Mouse (Mus musculus): ENCODE results near the gene Cxcl13.
A peak's percentile ranks its signal among the peaks of the same experiment; 100 is the strongest.
"Not testable (repeated sequence)": the region's sequence is repeated elsewhere in the genome, so short reads cannot be mapped to it uniquely, and the experiment has no call there.

Gene Cxcl13

GRCm38 (mm10) chr5:95956651-95957050 lies at the start of gene Cxcl13:
TSS of gene Cxcl13 (plus strand) at chr5:95956951.
- no peak for DNase-seq (ENCODE audit: low spot score in 2 of 2)

DNA sequence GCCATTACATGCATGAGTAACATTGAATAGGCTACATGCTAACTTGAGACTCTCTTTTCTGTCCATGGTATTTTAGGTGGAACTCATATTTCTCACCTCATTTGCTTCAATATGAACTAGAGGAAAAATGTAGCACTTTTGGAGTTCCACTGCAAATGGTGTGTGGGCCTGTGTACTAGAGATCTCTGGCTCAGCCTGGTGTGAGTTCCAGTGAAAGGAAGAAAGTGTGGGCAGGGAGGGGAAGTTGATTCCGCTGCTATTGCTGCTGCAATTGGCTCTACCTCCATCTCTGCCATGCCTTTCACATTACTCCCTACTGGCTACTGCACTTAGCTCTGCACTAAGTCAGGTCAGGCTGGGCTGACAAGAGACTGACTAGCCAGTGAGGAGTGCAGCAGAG lies 45.7 kb upstream of the Cxcl13 start:
- no peak for DNase-seq (ENCODE audit: low spot score in 2 of 2)

- DNase-seq (ENCODE audit: low spot score in 2 of 2), result no peak
These were observed 38.3 kb upstream of the Cxcl13 start for GRCm38 (mm10) chr5:95918491-95918890.

GRCm38 (mm10) chr5:95924023-95924422 lies 32.7 kb upstream of the Cxcl13 start:
- DNase-seq (ENCODE audit: low spot score in 2 of 2), result no peak

- DNase-seq (ENCODE audit: low spot score in 2 of 2), result no peak
These were observed 31.4 kb upstream of the Cxcl13 start for GRCm38 (mm10) chr5:95925204-95925930.

- no peak for DNase-seq (ENCODE audit: low spot score in 2 of 2)
These were observed 30.9 kb upstream of the Cxcl13 start for GRCm38 (mm10) chr5:95925931-95926263.

DNA sequence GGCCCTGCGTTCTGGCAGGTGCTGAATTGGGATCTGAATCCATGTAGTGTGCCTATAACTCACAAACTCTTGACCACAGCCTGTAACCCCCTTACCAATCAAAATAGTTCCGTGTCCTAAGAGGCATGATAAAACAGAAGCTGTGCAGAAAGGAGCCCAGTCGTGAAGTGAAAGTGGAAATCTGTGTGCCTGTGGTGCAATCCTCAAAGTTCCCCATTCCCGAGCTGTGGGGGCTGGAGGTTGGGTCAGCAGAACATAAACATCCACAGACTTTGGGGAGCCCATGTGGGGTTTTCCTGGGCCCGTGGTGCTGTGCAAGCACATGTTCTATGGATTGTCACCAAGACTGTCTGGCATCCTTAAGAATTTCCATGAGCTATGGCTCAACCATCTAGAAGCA lies 21.7 kb upstream of the Cxcl13 start:
- no peak for DNase-seq (ENCODE audit: low spot score in 2 of 2)

GRCm38 (mm10) chr5:95936068-95936467 lies 20.7 kb upstream of the Cxcl13 start:
- no peak for DNase-seq (ENCODE audit: low spot score in 2 of 2)

DNA sequence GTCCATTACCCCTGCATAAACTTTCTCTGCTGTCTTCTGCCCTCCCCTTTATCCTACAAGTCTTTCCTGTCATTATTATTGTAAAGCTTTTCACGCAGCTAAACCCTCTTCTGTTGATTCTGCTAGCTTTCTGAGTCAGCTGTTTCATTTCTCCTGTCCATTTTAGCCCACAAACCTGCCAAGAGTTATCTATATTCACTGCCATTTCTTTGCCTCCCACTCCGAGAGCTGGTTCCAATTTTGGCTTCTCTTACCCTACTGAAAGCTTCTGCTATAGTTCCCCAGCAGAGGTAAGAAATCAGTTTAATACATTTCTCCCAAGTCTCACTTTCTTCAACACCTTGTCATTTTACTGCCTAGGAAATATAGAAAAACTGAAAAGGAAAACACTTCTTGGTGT lies 19.6 kb upstream of the Cxcl13 start:
- DNase-seq (ENCODE audit: low spot score in 2 of 2), result no peak

DNA sequence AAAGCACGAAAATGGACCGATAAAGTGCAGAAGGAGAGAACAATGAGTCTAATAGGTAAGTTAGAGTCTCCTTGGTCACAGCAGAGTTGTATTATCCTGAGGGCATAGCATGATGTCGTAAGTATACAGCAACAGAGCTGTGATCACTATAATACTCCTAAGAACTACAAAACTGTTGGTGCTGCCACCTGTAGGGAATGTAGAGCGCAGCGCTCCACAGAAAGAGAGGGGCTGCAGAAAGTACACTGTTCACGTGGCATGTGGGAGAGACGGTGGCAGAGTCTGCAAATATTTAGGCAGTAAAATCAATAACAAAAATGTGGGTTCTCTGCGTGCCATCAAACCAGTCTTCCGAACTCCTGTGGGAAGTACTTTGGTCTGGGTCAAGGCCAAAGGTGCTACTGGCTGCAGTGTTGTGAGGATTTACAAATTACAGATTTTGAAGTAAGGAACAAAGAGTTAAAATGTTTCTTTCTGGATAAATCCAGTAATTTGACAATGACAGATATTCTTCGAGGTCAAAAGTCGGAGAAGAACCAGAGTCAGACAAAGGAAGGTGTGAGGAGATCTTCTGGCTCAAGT lies 18.6 kb upstream of the Cxcl13 start:
- DNase-seq (ENCODE audit: low spot score in 2 of 2), result no peak

DNA sequence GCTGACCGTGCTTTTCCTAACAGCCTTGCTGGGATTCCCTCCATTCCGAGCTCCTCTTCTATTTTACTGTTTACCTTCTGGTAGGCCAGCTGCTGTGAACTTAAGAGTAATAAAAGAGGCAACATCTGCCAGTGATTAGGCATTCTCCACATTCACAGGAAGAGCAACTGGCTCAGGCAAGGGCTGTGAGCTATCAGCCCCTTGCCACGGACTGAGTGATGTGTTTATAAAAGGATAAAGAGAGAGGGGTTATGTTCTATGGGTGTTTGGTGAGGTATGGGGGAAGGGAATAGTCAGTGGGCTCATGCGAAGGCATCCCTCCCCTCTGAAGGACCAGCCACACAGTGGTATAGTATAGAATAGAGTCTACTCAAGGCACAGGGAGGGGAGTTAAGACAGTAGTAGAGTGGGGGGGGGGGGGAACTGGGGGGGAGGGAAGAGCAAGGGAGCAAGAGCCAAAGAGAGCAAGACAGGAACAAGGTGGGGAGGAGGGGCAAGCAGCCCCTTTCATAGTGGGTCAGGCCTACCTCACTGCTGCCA lies 16.0 kb upstream of the Cxcl13 start:
- no peak for DNase-seq (ENCODE audit: low spot score in 2 of 2)

DNA sequence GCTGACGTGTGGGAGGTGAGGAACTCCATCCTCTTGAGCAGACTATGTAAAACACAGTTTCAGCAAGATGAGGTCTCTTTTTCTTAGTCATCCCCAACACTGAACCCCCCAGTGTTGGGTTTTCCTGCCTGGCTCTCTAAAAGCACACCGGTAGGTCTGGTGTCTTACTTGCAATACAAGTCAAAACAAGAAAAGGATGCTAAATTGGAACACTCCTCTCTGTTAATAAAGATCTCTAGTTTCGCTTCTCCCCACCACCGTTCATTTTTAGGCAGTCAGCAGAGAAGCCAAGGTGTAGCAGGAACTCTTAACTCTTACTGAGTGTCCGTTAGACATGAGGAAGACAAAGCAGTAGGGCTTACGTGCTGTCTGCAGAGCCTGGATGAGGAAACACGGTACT lies 15.2 kb upstream of the Cxcl13 start:
- DNase-seq (ENCODE audit: low spot score in 2 of 2), result no peak

DNA sequence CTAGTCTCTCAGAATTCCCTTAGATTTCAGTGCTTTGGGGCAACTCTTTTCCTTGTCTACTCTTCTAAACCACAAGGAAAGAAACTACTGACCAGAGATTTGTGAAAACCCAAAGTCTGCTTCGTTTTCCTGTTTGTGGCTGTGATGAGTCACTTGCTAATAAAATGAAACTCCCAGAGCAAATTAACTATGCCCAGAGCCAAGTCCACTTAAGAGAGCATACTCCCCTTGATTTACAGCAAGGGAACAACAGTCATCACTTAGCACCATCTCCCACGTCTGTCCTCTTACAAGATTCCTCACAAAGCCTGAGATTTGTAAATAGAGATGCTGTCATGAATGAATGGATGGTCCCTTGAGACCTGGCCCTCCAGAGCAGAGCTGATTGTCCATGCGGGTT lies 11.6 kb upstream of the Cxcl13 start:
- no peak for DNase-seq (ENCODE audit: low spot score in 2 of 2)

GRCm38 (mm10) chr5:95946344-95946743 lies 10.4 kb upstream of the Cxcl13 start:
- DNase-seq (ENCODE audit: low spot score in 2 of 2), result no peak

DNA sequence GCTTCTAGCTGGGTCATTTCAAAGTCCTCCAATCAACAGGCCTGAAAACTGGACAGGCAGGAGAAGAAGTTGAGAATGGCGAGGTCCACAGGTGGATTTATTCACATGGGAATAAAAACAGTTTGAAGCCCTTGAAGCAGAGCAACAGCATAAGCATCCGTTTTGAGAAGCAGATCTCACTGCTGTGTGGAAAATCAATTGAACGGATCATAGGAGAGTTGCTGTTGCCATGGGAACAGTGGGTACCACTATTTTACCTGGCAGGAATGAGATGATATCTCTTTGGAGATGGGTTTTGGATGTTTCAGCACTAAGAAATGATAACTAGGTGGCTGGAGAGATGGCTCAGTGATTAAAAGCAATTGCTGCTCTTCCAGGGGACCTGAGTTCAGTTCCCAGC lies 8.1 kb upstream of the Cxcl13 start:
- DNase-seq (ENCODE audit: low spot score in 2 of 2), result no peak

DNA sequence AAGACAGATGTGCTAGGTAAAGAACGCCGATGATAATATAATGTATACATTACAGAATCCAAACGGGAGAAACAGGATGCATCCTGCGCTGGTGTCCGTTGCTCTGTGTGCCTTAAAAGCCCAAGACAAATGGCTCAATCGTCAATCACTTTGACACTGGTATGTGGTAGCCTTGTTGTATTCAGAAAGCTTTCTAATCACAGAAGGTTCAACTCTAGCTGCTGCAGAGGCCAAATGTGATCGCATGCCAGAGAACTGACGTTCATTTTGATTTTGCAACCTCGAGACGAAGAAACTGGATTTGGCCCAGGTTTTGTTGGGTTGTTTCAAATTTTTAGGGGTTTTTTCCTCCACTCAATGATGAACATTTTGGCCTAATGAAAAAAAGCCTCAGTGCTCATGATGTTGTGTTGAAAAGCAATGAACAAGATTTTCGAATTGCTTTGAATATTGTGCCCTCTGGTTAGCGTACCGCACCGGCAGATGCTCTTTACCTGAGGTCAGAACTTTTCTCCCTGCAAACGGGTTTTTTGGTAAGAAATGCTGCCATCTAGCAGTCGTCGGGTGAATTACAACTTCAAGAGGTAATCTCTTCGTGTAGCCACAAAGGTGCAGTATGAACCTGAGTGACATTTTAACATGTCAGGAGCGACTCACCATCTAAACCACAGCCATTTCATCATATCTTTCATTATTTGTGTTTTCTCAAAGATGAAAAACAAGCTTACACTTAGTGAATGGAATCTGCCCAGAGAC lies 6.6 kb upstream of the Cxcl13 start:
- peak in 1 of 2 experiments; percentile 13 for DNase-seq (ENCODE audit: low spot score in 2 of 2)

- DNase-seq (ENCODE audit: low spot score in 2 of 2), result no peak
These were observed 8.2 kb downstream of the Cxcl13 start for GRCm38 (mm10) chr5:95964940-95965339.

DNA sequence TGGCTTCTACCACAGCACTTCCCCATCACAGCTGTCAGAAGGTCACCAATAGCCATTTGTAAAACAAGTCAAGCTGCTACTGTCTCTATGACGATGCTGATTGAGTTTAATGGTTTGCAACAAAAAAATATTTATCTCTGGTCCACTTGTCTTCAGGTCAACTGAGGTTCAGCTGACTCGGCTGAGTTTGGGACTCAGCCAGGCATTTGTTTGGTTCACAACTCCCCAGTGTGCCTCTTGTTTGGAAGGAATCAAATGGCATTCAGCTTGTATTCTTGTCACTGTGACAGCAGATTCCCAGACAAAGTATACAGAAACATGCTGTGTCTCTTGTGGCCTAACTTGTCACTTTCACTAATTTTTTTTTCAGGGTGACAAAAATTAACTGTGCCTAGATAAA lies 9.9 kb downstream of the Cxcl13 start:
- no peak for DNase-seq (ENCODE audit: low spot score in 2 of 2)

DNA sequence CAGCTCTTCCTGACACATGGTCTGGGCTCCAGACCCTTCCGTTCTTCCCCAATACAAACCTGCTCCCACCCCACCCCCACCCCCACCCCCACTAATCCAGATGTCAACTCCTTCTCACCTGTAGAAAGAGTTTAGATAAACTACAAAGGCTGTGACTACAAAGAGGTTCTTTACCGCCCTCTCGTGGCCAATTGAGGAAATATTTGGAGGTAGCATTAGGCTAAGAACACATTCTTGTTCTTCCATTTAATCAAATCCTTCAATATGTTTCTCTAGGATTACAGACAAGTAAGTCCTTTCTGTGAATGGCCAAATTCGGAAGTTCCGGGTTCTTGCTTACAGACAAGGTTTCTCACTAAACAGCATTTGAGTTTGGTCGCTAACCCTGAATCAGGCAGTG lies 14.1 kb downstream of the Cxcl13 start:
- peak in 1 of 2 experiments; percentile 13 for DNase-seq (ENCODE audit: low spot score in 2 of 2)

DNA sequence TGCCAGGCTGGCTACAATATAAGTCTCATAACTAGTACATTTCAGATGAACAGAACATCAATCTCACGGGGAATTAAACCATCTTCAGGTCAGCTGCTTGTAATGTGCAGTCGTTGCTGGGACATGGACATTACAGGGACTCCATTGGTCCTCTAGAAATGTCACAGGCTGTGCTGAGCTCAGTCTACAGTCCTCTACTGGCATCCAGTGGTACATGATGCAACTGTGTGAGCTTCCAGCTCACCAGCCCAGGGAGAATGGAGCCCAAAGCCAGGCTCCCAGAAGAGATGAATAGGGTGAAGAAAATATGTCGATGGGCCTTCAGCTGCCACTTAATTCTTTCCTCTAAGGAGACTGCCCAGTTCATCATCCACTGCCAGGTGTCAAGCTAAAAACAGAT lies 15.5 kb downstream of the Cxcl13 start:
- no peak for DNase-seq (ENCODE audit: low spot score in 2 of 2)

DNA sequence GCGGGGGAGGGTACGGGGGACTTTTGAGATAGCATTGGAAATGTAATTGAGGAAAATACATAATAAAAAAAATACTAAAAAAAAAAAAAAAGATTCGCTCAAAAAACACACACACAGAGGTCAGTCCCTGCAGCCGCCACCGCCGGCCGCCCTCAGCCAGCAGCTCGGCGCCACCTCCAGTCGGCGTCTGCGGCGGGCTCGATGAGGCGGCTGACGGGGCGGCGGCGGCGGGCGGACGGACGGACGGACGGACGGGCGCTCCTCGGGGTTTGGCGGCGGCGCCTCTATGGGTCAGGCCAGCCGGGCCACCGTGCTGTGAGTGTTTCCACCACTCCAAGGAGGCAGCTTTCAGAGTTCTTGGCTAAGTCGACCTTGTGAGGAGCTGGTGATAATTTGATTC lies 17.1 kb downstream of the Cxcl13 start:
- not testable (repeated sequence) for DNase-seq (ENCODE audit: low spot score in 2 of 2)

GRCm38 (mm10) chr5:95976299-95976698 lies 19.5 kb downstream of the Cxcl13 start:
- no peak for DNase-seq (ENCODE audit: low spot score in 2 of 2)

Measured in natural killer cell, adult 2 months (primary cell).